Mouse (Mus musculus) midbrain, embryonic 12.5 days (tissue): ENCODE data around the gene Dcaf11. TPM values are rescaled to one million over a fixed set of nuclear protein-coding genes. Genes with fewer than 3 reads are reported as not detected.

ENCODE experiments used
- ATAC-seq: fragments of 200-750 bp; cut with Nextera tagmentation; 2 replicates; pipeline ENCODE4 v1.8.0; 2017; ENCODE audit warnings: low read depth, moderate TSS enrichment, moderate library complexity; ENCODE audit not compliant: low FRiP score
- H3K27ac ChIP-seq: fragments of 300-500 bp; sonication (generic); replicated peaks from 2 replicates; pipeline ENCODE4 v1.5.1; 2016; ENCODE audit warnings: mild to moderate bottlenecking
- H3K27me3 ChIP-seq: fragments of 300-500 bp; sonication (generic); 2 replicates; pipeline ENCODE4 v1.6.1; 2016; ENCODE audit warnings: mild to moderate bottlenecking
- H3K36me3 ChIP-seq: fragments of 300-500 bp; sonication (generic); 2 replicates; pipeline ENCODE4 v1.6.1; 2016
- H3K4me1 ChIP-seq: fragments of 300-500 bp; sonication (generic); 2 replicates; pipeline ENCODE4 v1.6.1; 2016
- H3K4me2 ChIP-seq: fragments of 300-500 bp; sonication (generic); replicated peaks from 2 replicates; pipeline ENCODE4 v1.6.1; 2016; ENCODE audit warnings: mild to moderate bottlenecking, moderate library complexity
- H3K4me3 ChIP-seq: fragments of 300-500 bp; sonication (generic); 2 replicates; pipeline ENCODE4 v1.5.1; 2016; ENCODE audit warnings: mild to moderate bottlenecking
- H3K9ac ChIP-seq: fragments of 300-500 bp; sonication (generic); replicated peaks from 2 replicates; pipeline ENCODE4 v1.6.1; 2016; ENCODE audit warnings: mild to moderate bottlenecking, moderate library complexity
- H3K9me3 ChIP-seq: fragments of 300-500 bp; sonication (generic); 2 replicates; pipeline ENCODE4 v1.6.1; 2016; ENCODE audit warnings: mild to moderate bottlenecking
- WGBS: fragments of 180-500 bp; shearing (Covaris S2); methylation state at CpG from one replicate; pipeline ENCODE4 v1.1.7; 2016; 5-methylcytosine and 5-hydroxymethylcytosine counted together
- polyA plus RNA-seq: library from polyadenylated mRNA; unstranded; fragments of >200 nt; fragmentation: Nextera tagmentation; extraction: Ambion mirVana; gene quantifications from 2 replicates; pipeline ENCODE4 v1.2.1, GENCODE M21; 2016

The Dcaf11 gene
- polyA plus RNA-seq, 1 experiment from 2014 or later = 117 TPM

DNA sequence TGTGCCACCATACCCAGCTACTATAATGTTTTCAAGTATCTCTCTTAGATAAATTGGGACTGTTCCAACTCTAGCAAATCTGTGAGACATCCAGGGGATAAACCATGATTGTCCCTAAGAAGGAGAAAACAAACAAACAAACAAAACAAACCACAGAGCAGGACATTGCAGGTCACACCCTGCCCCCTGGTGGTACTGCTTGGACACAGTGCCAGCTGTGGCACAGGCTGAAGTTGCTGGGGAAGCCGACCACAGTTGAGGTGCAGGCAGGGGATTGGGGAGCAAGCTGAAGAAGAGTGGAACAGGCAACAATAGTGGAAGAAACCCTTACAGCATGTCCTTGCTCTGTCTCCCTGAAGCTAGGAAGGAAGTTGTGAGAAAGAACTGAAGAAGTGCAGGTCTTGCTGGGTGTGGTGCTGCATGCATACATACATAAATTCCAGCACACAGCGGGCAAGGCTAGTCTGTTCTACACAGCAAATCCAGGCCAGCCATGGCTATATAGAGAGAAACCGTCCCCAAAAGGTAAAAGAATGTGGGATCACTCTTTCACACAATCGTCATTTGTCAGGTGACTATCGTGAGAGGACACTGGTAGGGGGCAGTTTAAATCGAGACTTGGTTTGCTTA, 23.6 kb upstream of the Dcaf11 start:
- Histone ChIP-seq H3K36me3 (no peaks in the 10 kb centered on the region), H3K27me3 (peaks cover 10% of the 10 kb centered on the region), H3K9ac (no peak overlapping the region), H3K9me3 (no peaks in the 10 kb centered on the region), H3K4me2 (no peak overlapping the region), H3K27ac (no peak overlapping the region), H3K4me1 (peaks cover 16% of the 10 kb centered on the region), H3K4me3 (no peak overlapping the region)
- 61% methylated on average over 6 of the region's 6 CpGs for WGBS
- ATAC-seq = no peak

DNA sequence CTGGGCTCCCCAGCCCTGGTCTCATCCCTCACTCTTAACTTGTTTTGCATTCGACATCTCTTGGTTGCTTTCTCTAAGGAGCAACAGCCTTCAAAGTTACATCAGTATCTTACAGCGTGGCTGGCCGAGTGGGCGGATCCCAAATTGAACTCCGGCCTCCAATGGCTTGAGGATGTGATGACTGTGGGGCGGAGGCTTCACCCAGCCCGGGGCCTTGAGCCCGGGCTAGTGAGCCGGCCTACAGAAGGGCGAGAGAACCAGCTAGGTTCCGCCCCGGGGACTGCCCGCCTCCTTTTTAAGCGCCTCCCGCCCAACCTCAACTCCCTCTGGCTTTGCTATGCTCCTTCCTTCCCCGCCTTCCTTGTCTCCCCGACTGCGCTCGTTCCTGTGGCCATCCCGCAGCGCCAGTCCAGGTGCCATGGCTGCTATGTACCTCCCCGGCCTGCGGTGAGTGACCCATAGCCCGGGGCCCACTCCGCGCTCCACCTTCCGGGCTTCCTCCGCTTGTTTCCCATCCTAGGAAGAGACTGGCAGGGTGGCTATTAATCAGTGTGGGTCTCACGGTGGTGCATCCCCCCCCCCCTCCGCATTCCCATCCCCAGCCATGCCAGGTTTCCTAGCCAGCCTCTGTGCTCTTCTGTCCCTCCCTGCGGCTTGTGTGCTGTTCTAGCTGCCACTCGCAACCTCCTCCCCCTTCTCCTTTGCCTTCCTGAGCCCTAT, 19.6 kb upstream of the Dcaf11 start, which contains the start of gene Pck2:
Pck2 (plus strand) TSS at position 200 of the 720 bp plus-strand sequence.
- peak; percentile 81 for ATAC-seq
- peak within 1 kb of the TSS; percentile 55 for H3K4me3 ChIP-seq
- H3K27ac ChIP-seq = peak within 1 kb of the TSS; percentile 78
- peaks cover 11% of the 10 kb centered on the region for H3K36me3 ChIP-seq
- peaks cover 19% of the 10 kb centered on the region for H3K4me1 ChIP-seq
- peak within 1 kb of the TSS; percentile 85 for H3K4me2 ChIP-seq
- 0% methylated on average over 32 of the region's 32 CpGs for WGBS
- peak within 1 kb of the TSS; percentile 69 for H3K9ac ChIP-seq
- peaks cover 10% of the 10 kb centered on the region for H3K27me3 ChIP-seq
- H3K9me3 ChIP-seq = no peaks in the 10 kb centered on the region

DNA sequence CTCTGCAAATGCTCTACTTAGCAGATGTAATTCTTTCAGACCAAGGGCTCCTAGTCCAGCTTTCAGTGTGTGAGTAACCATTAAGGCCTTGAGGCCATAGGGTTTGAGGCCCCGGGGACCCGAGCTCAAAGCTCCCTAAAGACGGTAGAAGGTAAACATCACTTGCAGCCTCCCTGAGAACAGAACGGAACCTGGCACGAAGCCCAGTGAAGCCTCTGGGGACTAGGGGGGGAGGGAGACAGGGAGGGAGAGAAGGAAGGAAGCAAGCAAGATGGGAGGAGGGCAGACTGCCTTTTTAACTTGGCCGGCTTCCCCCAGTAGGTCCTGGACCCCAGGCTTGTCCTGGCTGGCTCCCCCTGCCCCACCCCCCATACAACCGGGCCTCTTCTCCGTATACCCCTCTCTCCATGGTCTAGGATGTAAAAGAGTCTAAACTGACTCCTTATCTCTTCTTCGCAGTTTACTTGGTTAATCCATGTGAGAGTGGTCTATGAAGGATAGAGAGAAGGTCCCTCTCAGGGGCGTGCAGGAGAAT, 19.0 kb upstream of the Dcaf11 start:
- 7% methylated on average over 10 of the region's 10 CpGs for WGBS
- H3K9me3 ChIP-seq = no peaks in the 10 kb centered on the region
- peaks cover 19% of the 10 kb centered on the region for H3K4me1 ChIP-seq
- peaks cover 10% of the 10 kb centered on the region for H3K27me3 ChIP-seq
- peak overlapping the region; percentile 78 for H3K27ac ChIP-seq
- peak; percentile 63 for ATAC-seq
- peak overlapping the region; percentile 85 for H3K4me2 ChIP-seq
- peak overlapping the region; percentile 55 for H3K4me3 ChIP-seq
- peak overlapping the region; percentile 69 for H3K9ac ChIP-seq
- H3K36me3 ChIP-seq = peaks cover 11% of the 10 kb centered on the region

- peaks cover 19% of the 10 kb centered on the region for H3K4me1 ChIP-seq
- no peak for ATAC-seq
- H3K36me3 ChIP-seq = peaks cover 11% of the 10 kb centered on the region
- no peak overlapping the region for H3K27ac ChIP-seq
- no peak overlapping the region for H3K4me3 ChIP-seq
- no peak overlapping the region for H3K9ac ChIP-seq
- H3K27me3 ChIP-seq = peaks cover 6% of the 10 kb centered on the region; the same call in 1 of the 2 replicates
- WGBS = 97% methylated on average over 12 of the region's 12 CpGs
- no peaks in the 10 kb centered on the region for H3K9me3 ChIP-seq
- H3K4me2 ChIP-seq = no peak overlapping the region
Observed at GRCm38 (mm10) chr14:55542268-55542667, 17.5 kb upstream of the Dcaf11 start.

GRCm38 (mm10) chr14:55544334-55544733, 15.5 kb upstream of the Dcaf11 start:
- WGBS = 91% methylated on average over 9 of the region's 9 CpGs
- no peaks in the 10 kb centered on the region for H3K27me3 ChIP-seq
- no peak overlapping the region for H3K4me2 ChIP-seq
- ATAC-seq = no peak
- no peak overlapping the region for H3K4me3 ChIP-seq
- H3K4me1 ChIP-seq = peaks cover 19% of the 10 kb centered on the region
- no peak overlapping the region for H3K9ac ChIP-seq
- H3K27ac ChIP-seq = no peak overlapping the region
- no peaks in the 10 kb centered on the region for H3K9me3 ChIP-seq
- H3K36me3 ChIP-seq = peaks cover 30% of the 10 kb centered on the region

- Histone ChIP-seq H3K4me2 (no peak overlapping the region), H3K9ac (no peak overlapping the region), H3K36me3 (peaks cover 20% of the 10 kb centered on the region), H3K27ac (no peak overlapping the region), H3K27me3 (no peaks in the 10 kb centered on the region), H3K4me3 (no peak overlapping the region), H3K9me3 (no peaks in the 10 kb centered on the region), H3K4me1 (no peaks in the 10 kb centered on the region)
- 90% methylated on average over 6 of the region's 6 CpGs for WGBS
- no peak for ATAC-seq
Observed at GRCm38 (mm10) chr14:55550191-55550590, 9.6 kb upstream of the Dcaf11 start.

- H3K9me3 ChIP-seq = no peaks in the 10 kb centered on the region
- ATAC-seq = no peak
- peaks cover 20% of the 10 kb centered on the region for H3K36me3 ChIP-seq
- H3K27me3 ChIP-seq = no peaks in the 10 kb centered on the region
- H3K27ac ChIP-seq = no peak overlapping the region
- H3K4me3 ChIP-seq = no peak overlapping the region
- 70% methylated on average over 5 of the region's 5 CpGs for WGBS
- H3K4me2 ChIP-seq = no peak overlapping the region
- no peaks in the 10 kb centered on the region for H3K4me1 ChIP-seq
- H3K9ac ChIP-seq = no peak overlapping the region
Observed at GRCm38 (mm10) chr14:55551347-55551746, 8.5 kb upstream of the Dcaf11 start.

DNA sequence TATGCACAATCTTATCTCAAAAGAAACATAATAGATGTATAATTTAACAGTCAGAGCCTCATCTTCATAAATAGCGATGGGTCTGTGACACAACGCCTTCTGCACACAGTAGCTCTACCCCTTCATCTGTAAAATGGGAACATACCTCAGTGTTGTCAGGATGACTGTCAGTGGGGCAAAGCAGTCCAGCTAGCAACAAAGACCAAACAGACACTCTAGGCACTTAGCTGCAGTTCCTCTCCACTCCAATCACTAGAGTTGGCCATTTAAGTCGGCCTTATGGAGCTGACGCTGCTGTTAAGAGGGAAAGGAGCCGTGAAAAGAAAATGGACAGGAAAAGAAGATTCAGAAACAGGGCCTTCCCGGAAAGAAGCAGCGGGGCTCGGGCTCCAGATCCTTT, 8.0 kb upstream of the Dcaf11 start:
- Histone ChIP-seq H3K27ac (no peak overlapping the region), H3K36me3 (peaks cover 20% of the 10 kb centered on the region), H3K9ac (no peak overlapping the region), H3K4me2 (no peak overlapping the region), H3K4me3 (no peak overlapping the region), H3K4me1 (0 out of 2 replicates have a peak, but pooled peaks cover under 1% of the 10 kb centered on the region), H3K27me3 (no peaks in the 10 kb centered on the region), H3K9me3 (no peaks in the 10 kb centered on the region)
- WGBS = 88% methylated on average over 8 of the region's 8 CpGs
- ATAC-seq = no peak

- Histone ChIP-seq H3K9me3 (no peaks in the 10 kb centered on the region), H3K9ac (no peak overlapping the region), H3K4me1 (peaks cover 4% of the 10 kb centered on the region; the same call in 1 of the 2 replicates), H3K4me3 (no peak overlapping the region), H3K4me2 (no peak overlapping the region), H3K36me3 (no peaks in the 10 kb centered on the region), H3K27ac (no peak overlapping the region), H3K27me3 (no peaks in the 10 kb centered on the region)
- no peak for ATAC-seq
Observed at GRCm38 (mm10) chr14:55554635-55555034, 5.2 kb upstream of the Dcaf11 start.

- H3K27me3 ChIP-seq = no peaks in the 10 kb centered on the region
- H3K36me3 ChIP-seq = no peaks in the 10 kb centered on the region
- no peak for ATAC-seq
- H3K9me3 ChIP-seq = no peaks in the 10 kb centered on the region
- H3K4me2 ChIP-seq = no peak overlapping the region
- WGBS = 91% methylated on average over 3 of the region's 3 CpGs
- H3K27ac ChIP-seq = no peak overlapping the region
- H3K9ac ChIP-seq = no peak overlapping the region
- no peak overlapping the region for H3K4me3 ChIP-seq
- H3K4me1 ChIP-seq = peaks cover 4% of the 10 kb centered on the region; the same call in 1 of the 2 replicates
Observed at GRCm38 (mm10) chr14:55555788-55556187, 4.0 kb upstream of the Dcaf11 start.

GRCm38 (mm10) chr14:55557003-55557402, 2.8 kb upstream of the Dcaf11 start:
- Histone ChIP-seq H3K27ac (no peak overlapping the region), H3K4me2 (no peak overlapping the region), H3K9me3 (no peaks in the 10 kb centered on the region), H3K36me3 (no peaks in the 10 kb centered on the region), H3K27me3 (no peaks in the 10 kb centered on the region), H3K4me1 (peaks cover 15% of the 10 kb centered on the region), H3K9ac (no peak overlapping the region), H3K4me3 (no peak overlapping the region)
- ATAC-seq = no peak
- WGBS = 29% methylated on average over 5 of the region's 5 CpGs

DNA sequence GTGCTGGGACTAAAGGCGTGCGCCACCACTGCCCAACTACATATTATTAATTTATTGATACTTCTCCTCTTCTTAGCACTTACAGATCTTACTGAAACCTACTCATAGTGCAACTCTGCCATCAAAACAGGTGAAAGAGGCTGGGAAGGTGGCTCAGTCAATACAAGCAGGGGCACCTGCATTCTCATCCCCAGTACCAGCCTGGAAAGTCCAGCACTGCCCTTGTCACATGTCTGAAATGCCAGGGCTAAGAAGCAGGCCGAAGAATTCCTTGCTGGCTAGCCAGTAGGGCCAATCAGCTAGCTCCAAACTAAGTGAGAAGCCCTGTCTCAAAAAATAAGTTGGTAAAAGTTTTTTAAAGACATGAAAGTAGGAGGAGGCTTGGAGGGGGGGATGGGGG, 2.2 kb upstream of the Dcaf11 start:
- Histone ChIP-seq H3K27me3 (no peaks in the 10 kb centered on the region), H3K4me2 (no peak overlapping the region), H3K36me3 (no peaks in the 10 kb centered on the region), H3K9me3 (no peaks in the 10 kb centered on the region), H3K4me1 (peaks cover 18% of the 10 kb centered on the region), H3K27ac (no peak overlapping the region), H3K9ac (no peak overlapping the region), H3K4me3 (no peak overlapping the region)
- 90% methylated on average over 3 of the region's 3 CpGs for WGBS
- ATAC-seq = no peak
